Mouse (Mus musculus): ENCODE results near the gene Zkscan8. TPM values are rescaled to one million over a fixed set of nuclear protein-coding genes. Genes with fewer than 3 reads are reported as not detected.
"Not testable (repeated sequence)": the region's sequence is repeated elsewhere in the genome, so short reads cannot be mapped to it uniquely, and the experiment has no call there.

The Zkscan8 gene
- 10 to 100 TPM; 13.1 to 18.5 TPM for total RNA-seq (2021)
- long read RNA-seq, experiment 1, full-length matches to known transcripts = 1 of 4 reads
- long read RNA-seq, experiment 1, partial matches to known transcripts = 1 of 4 reads
- long read RNA-seq, experiment 1, other reads (novel, unspliced or antisense) = 2 of 4 reads
- long read RNA-seq, experiment 2, full-length matches to known transcripts = 2 of 7 reads
- long read RNA-seq, experiment 2, partial matches to known transcripts = 3 of 7 reads
- long read RNA-seq, experiment 2, other reads (novel, unspliced or antisense) = 2 of 7 reads

- peak; percentile 85 to 88 for DNase-seq (ENCODE audit: low spot score in 2 of 2)
Measured at GRCm38 (mm10) chr13:21530781-21531201, at the start of gene Zkscan8. Zkscan8 (minus strand) TSS chr13:21531120.

DNA sequence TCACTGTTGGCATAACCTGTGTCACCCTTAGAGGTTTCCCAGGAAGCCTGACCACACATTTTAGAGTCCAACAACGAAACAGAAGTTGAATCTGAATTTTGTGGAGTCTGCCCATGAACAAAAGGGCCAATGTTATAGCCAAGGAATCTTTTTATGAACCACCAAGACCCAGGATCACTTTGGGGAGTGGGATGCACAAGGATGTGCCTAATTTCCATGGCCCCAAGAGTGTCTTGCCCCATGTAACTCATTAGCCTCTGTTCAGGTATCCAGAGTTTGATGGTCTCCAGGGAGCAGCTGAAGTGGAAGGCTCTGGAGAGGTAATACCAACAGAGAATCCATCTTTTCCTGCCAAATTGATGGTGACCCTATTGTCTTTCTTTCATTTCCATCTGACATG, 28.9 kb upstream of the Zkscan8 start, which contains the start of gene Olfr1535:
Gene Olfr1535, minus strand, starts transcription at position 101 of the 400 bp plus-strand sequence.
- DNase-seq (ENCODE audit: low spot score in 2 of 2) = no peak

DNA sequence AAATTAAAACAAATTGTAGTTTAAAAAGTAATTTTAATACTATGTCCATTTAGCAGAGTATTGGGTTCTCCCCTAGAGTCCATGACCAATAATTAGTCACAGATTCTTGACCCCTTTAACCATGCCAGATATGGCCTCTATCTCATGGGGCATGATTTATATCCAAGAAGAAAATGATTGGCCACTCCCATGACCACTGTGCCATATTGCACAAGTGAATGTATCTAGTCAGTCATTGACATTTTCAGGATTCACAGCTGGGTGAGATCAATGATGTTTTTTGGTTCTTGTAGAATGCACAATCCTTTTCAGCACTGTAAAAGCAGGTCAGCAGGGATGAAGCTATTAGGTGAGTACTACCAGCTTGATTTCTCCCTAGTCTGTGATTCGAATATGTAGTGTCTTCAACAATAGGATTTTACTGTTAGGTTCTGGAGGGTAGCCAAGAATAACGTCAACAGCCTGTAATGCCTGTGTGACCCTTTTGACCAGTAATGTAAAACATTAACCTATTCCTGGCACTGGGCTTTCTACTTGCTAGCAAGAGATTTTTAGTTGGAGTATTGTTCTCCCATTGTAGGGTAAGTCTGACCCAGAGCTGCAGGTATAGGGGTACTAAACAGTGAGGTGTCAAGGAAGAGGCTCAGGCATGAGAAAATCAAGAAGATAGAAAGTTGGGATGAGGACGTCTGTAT, 19.6 kb upstream of the Zkscan8 start:
- DNase-seq (ENCODE audit: low spot score in 2 of 2) = no peak

DNA sequence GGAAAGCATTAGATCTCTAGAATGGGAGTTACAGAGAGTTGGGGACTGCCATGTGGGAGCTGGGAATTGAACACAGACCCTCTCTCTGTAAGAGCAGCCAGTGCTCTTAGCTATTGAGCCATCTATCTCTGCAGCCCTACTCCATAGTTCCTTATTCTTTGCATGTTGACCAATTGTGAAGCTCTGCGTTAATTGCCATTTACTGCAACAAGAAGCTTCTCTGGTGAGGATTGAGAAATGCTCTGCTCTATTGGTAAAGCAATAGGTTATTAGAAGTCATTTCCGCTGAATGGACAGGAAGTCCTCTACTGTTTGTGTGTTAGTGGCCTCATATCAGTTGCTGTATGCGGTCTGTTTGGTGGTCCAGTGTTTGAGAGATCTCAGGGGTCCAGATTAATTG, 18.6 kb upstream of the Zkscan8 start:
- no peak for DNase-seq (ENCODE audit: low spot score in 2 of 2)

- no peak for DNase-seq (ENCODE audit: low spot score in 2 of 2)
Measured at GRCm38 (mm10) chr13:21542708-21543107, 11.8 kb upstream of the Zkscan8 start, which contains the start of gene Olfr1366. Olfr1366 (minus strand) TSS chr13:21542808.

DNA sequence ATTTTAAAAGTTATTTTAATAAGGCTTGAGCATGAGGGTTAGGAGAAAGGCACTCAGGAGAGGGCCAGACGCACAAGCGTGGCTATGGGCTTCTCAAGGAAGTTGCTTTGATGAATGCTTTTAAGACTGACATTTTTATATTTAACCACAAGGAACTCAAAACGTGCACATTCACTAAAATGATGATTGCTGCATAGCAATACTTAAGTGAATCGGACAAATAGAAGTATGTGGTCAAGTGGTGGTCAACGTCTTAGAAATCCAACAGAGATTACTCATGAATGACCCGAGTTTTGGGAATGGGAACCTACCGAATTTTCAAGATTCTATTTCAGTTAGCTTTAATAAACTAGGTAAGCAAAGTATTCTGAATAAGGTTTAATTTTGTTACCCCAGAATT, 784 bp downstream of the Zkscan8 start:
- no peak for DNase-seq (ENCODE audit: low spot score in 2 of 2)

DNA sequence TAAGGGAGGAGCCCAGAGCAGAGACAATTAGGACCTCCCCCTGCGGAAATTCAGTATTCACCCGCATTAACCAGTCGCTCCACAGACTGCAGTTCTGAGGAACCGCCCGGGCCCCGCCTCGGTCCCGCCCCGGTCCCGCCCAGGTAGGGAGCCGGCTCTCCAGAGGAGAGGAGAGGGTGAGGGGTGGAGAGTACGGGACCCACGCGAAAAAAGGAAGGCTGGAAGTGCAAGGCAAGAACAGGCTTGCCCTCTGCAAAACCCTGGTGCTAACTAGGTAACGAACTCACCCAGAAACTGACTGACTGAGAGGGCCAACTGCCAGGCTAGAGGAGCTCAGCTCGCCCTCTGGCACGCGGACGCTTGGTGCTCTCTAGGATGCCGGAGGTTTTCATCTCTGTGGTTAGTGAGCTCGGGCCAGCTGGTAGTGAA, 24.7 kb downstream of the Zkscan8 start:
- DNase-seq (ENCODE audit: low spot score in 2 of 2) = peak; percentile 67 to 80

- DNase-seq (ENCODE audit: low spot score in 2 of 2) = no peak
Measured at GRCm38 (mm10) chr13:21502296-21502695, 28.6 kb downstream of the Zkscan8 start.

DNA sequence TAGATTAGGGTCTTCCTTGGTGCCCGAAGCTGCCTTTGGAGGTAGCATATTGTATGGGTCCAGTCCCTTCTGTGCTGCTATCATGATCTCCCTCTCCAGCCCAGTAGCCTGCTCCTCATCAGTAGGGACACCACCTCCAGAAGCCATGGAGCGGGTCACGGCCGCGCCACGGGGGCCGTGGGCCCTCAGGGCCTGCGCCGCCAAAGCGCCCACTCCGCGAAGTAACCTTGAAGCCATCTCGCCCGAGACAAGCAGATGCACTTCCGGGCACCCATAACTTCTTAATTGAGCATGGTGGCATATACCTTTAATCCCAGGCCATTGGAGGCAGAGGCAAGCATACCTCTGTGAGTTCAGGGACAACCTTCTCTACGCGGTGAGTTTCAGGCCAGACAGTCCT, 29.7 kb downstream of the Zkscan8 start, which contains the start of gene Gm11273:
Gene Gm11273, minus strand, starts transcription at position 237 of the 400 bp plus-strand sequence.
- not testable (repeated sequence) for DNase-seq (ENCODE audit: low spot score in 2 of 2)

- DNase-seq (ENCODE audit: low spot score in 2 of 2) = no peak
Measured at GRCm38 (mm10) chr13:21495080-21495479, 35.8 kb downstream of the Zkscan8 start, which contains the start of gene AK157302. AK157302 (plus strand) TSS chr13:21495223.

- DNase-seq (ENCODE audit: low spot score in 2 of 2) = no peak
Measured at GRCm38 (mm10) chr13:21492847-21493246, 38.1 kb downstream of the Zkscan8 start.

- no peak for DNase-seq (ENCODE audit: low spot score in 2 of 2)
Measured at GRCm38 (mm10) chr13:21486881-21487280, 44.0 kb downstream of the Zkscan8 start.

DNA sequence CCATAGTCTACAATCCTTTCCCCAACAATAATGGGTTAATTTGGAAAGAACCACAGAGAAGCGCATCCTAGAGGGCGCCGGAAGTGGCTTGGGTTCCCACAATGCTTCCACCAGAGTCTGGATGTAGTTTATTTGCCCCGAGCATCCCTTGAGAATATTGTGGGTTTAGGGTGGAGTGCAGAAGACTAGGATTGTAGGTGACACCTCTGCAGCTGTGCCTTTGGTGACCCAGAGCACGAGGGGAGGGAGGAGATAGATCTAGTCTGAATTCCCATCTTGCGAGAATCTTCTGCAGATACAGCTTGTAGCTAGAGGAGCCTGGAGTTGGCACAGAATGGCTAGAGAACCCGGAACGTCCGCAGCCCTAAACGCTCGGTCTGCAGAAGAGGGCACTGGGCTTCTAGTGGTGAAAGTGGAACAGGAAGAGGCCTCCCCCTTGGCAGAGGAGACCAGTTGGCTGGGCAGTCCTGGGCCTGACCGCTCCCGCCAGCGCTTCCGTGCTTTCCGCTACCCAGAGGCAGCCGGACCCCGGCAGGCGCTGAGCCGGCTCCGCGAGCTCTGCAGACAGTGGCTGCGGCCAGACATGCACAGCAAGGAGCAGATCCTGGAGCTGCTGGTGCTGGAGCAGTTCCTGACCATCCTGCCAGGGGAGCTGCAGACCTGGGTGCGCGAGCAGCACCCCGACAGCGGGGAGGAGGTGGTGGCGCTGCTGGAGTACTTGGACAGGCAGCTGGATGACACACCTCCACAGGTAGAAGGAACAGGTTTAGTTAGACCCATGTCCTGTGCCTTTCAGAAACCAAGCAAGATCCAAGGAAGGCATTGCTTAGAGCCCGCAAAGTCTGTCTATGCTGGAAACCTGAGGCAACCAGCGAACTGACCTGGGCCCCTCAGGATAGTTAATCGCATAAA, 51.9 kb downstream of the Zkscan8 start, which contains the start of the genes Zkscan4 and Gm10065:
Gene Zkscan4, plus strand, starts transcription at position 149 of the 912 bp plus-strand sequence.
Gene Gm10065, minus strand, starts transcription at position 683 of the 912 bp plus-strand sequence.
- peak; percentile 78 to 82 for DNase-seq (ENCODE audit: low spot score in 2 of 2)

GRCm38 (mm10) chr13:21472427-21472826, 58.5 kb downstream of the Zkscan8 start:
- DNase-seq (ENCODE audit: low spot score in 2 of 2) = no peak

DNA sequence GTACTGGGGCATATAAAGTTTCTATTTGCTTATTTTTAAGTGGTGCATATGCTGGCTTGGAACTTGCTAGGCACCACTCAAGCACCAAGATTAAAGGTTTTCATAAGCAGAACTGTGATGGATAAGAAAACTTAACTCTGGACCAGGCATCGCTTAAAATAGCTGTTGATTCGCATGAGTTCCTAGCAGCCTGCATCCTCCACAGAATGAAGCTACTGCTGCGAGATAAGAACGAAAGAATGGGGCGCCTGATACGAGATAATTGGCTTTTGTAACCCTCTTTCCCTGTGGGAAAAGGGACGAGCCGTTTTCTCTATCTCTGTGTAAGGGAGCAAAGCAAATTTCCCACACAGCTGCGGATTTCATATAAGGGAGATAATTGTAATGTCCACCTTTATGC, 61.8 kb downstream of the Zkscan8 start:
- DNase-seq (ENCODE audit: low spot score in 2 of 2) = no peak

DNA sequence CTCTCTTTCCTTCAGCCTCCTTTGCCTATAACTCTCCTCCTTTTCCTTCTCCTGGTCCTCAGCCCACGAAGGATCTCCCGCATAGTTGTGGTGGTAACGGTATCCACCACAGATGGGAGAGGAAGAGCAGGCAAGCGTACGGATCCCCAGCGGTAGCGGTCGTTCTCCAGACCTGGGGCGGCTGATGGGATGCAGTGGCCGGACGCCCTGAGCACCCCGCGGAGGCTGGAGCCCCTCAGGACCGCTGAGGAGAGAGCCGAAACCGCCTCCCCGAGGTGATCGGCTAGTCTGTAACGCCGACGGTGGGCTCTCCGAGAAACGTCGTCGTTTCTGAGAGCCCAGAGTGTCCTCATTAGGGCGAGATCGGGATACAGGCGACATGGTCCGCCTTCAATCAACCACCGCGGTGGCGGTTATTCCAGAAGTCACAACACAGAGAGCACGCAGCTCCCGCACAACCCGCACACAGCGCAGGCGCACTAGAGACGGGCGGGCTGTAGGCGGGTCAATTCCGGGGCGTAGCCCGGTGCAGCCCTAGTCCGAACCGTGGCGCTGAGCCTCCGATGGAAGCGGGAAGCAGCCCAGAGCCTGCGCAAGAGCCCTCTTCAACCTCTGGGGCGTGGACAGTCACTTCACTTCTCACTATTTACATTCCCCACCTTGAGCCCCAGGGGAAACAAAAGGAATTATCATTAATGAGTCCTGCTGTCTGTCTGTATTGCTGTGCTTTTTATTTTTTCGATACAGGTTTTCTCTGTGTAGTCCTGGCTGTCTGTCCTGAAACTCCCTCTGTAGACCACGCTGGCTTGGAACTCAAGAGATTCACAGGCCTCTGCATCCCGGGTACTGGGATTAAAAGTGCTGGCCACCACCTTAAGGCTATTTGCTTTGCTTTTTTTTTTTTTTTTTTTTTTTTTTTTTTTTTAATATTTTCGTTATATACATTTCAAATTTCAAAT, 62.6 kb downstream of the Zkscan8 start, which contains the start of gene Nkapl:
Gene Nkapl, minus strand, starts transcription at position 449 of the 959 bp plus-strand sequence.
- DNase-seq (ENCODE audit: low spot score in 2 of 2) = peak; percentile 81

DNA sequence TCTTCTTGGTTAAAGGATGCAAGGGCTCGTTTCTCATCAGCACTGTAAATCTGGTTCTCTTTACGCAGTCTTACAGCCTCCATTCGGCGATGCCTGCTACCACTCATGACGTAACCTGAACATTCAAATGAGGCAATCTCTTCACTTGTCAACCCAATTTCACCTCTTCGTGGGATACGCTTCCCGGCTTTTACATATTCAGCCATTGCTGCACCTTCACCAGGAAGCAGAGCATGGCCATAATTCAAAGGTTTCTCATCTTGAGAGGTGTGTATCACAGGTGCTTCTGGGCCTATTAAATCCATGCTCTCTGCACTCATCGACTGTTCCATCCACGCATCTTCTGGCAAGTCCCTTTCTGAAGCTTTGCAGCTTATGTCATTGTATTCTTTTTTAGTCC, 63.6 kb downstream of the Zkscan8 start:
- DNase-seq (ENCODE audit: low spot score in 2 of 2) = no peak

Measured in left cerebral cortex, adult 18-20 months (tissue).